Mouse (Mus musculus) telencephalon, adult 2 months (tissue): Measurements from ENCODE around the gene Obp1a.

Source experiments
- DNase-seq: peaks from one replicate; pipeline ENCODE4 v3.0.0-alpha.2; 2011; ENCODE audit warnings: low read depth, low spot score

Gene Obp1a

DNA sequence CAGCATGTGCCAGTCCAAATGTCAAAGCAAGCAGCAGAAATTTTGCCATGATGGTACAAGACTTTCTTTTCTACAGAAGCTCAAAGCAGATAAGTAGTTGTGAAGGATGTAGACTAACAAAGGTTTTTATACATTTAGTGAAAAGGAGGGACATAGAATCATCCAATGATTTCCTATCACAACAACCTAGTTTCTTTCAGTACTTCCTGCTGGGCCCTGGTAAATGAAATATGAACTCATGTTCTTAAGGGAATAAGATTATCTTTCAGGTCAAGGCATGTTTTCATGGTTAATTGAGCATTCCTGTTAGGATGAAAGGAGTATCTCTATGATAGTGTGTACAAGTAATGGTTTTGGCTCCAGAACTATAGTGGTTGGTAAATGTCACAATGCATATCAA is at the start of gene Obp1a:
TSS of gene Obp1a (minus strand) at position 101 of the 400 bp plus-strand sequence.
- no peak for DNase-seq

- no peak for DNase-seq
These were observed 34.0 kb upstream of the Obp1a start, which contains the start of gene Gm5938 for GRCm38 (mm10) chrX:78125167-78125566. Gene Gm5938, plus strand, starts transcription at chrX:78125467.
